Mouse (Mus musculus): ENCODE results near the gene Bap1. TPM values are rescaled to one million over a fixed set of nuclear protein-coding genes. Genes with fewer than 3 reads are reported as not detected.

Gene Bap1
- polyA plus RNA-seq, 1 experiment from 2014 or later = 125 TPM

GRCm38 (mm10) chr14:31248396-31248795 lies 2.9 kb upstream of the Bap1 start:
- ATAC-seq = no peak
- H3K9me3 ChIP-seq (replicated peaks; ENCODE audit: control insufficient read depth, low read length, poor library complexity, severe bottlenecking) = no peaks in the 10 kb centered on the region
- no peak overlapping the region for H3K4me3 ChIP-seq (ENCODE audit: low read depth, low read length)
- H3K27ac ChIP-seq (ENCODE audit: low read length) = no peak overlapping the region
- 0 out of 2 replicates have a peak, but pooled peaks cover 2% of the 10 kb centered on the region for H3K36me3 ChIP-seq (ENCODE audit: control insufficient read depth, insufficient read depth, low read length)
- H3K27me3 ChIP-seq (ENCODE audit: control insufficient read depth, insufficient read depth, low read depth, low read length) = no peaks in the 10 kb centered on the region
- peaks cover 19% of the 10 kb centered on the region for H3K4me1 ChIP-seq (ENCODE audit: control insufficient read depth, insufficient read depth, low read length)
- no peak overlapping the region for H3K9ac ChIP-seq (ENCODE audit: low read depth, low read length)
- 90% methylated on average over 6 of the region's 6 CpGs for WGBS
- no peak overlapping the region for H3K4me2 ChIP-seq (ENCODE audit: low read length)

- 20% methylated on average over 38 of the region's 38 CpGs for WGBS
- peak; percentile 88 for ATAC-seq
- peaks cover 14% of the 10 kb centered on the region for H3K36me3 ChIP-seq (ENCODE audit: control insufficient read depth, insufficient read depth, low read length)
Measured at GRCm38 (mm10) chr14:31250222-31251083, 797 bp upstream of the Bap1 start.

GRCm38 (mm10) chr14:31251626-31252025 lies 376 bp downstream of the Bap1 start:
- peak overlapping the region; percentile 69 for H3K4me2 ChIP-seq (ENCODE audit: low read length)
- WGBS = 2% methylated on average over 18 of the region's 18 CpGs
- peak overlapping the region; percentile 72 for H3K27ac ChIP-seq (ENCODE audit: low read length)
- no peaks in the 10 kb centered on the region for H3K27me3 ChIP-seq (ENCODE audit: control insufficient read depth, insufficient read depth, low read depth, low read length)
- no peaks in the 10 kb centered on the region for H3K9me3 ChIP-seq (replicated peaks; ENCODE audit: control insufficient read depth, low read length, poor library complexity, severe bottlenecking)
- H3K9ac ChIP-seq (ENCODE audit: low read depth, low read length) = peak overlapping the region; percentile 97
- peaks cover 19% of the 10 kb centered on the region for H3K4me1 ChIP-seq (ENCODE audit: control insufficient read depth, insufficient read depth, low read length)
- H3K36me3 ChIP-seq (ENCODE audit: control insufficient read depth, insufficient read depth, low read length) = peaks cover 23% of the 10 kb centered on the region
- peak overlapping the region; percentile 90 for H3K4me3 ChIP-seq (ENCODE audit: low read depth, low read length)
- no peak for ATAC-seq

More at GRCm38 (mm10) chr14:31250222-31251083, 797 bp upstream of the Bap1 start:
- Histone ChIP-seq H3K9me3 (replicated peaks; ENCODE audit: control insufficient read depth, low read length, poor library complexity, severe bottlenecking) (no peaks in the 10 kb centered on the region), H3K4me3 (ENCODE audit: low read depth, low read length) (peak overlapping the region; percentile 90), H3K27me3 (ENCODE audit: control insufficient read depth, insufficient read depth, low read depth, low read length) (no peaks in the 10 kb centered on the region), H3K4me1 (ENCODE audit: control insufficient read depth, insufficient read depth, low read length) (peaks cover 19% of the 10 kb centered on the region), H3K4me2 (ENCODE audit: low read length) (peak overlapping the region; percentile 58), H3K27ac (ENCODE audit: low read length) (peak overlapping the region; percentile 95), H3K9ac (ENCODE audit: low read depth, low read length) (peak overlapping the region; percentile 97)

- no peak for ATAC-seq
- Histone ChIP-seq H3K27me3 (ENCODE audit: control insufficient read depth, insufficient read depth, low read depth, low read length) (no peaks in the 10 kb centered on the region), H3K36me3 (ENCODE audit: control insufficient read depth, insufficient read depth, low read length) (peaks cover 24% of the 10 kb centered on the region), H3K4me3 (ENCODE audit: low read depth, low read length) (peak overlapping the region; percentile 90), H3K4me1 (ENCODE audit: control insufficient read depth, insufficient read depth, low read length) (peaks cover 19% of the 10 kb centered on the region), H3K27ac (ENCODE audit: low read length) (no peak overlapping the region), H3K9me3 (replicated peaks; ENCODE audit: control insufficient read depth, low read length, poor library complexity, severe bottlenecking) (no peaks in the 10 kb centered on the region), H3K9ac (ENCODE audit: low read depth, low read length) (peak overlapping the region; percentile 97), H3K4me2 (ENCODE audit: low read length) (peak overlapping the region; percentile 69)
- 90% methylated on average over 5 of the region's 5 CpGs for WGBS
Measured at GRCm38 (mm10) chr14:31252091-31252490, 841 bp downstream of the Bap1 start.

GRCm38 (mm10) chr14:31258476-31259050 lies 7.3 kb downstream of the Bap1 start:
- no peak overlapping the region for H3K4me3 ChIP-seq (ENCODE audit: low read depth, low read length)
- H3K27ac ChIP-seq (ENCODE audit: low read length) = no peak overlapping the region
- WGBS = 93% methylated on average over 14 of the region's 14 CpGs
- no peak for ATAC-seq
- H3K9me3 ChIP-seq (replicated peaks; ENCODE audit: control insufficient read depth, low read length, poor library complexity, severe bottlenecking) = no peaks in the 10 kb centered on the region
- peaks cover 60% of the 10 kb centered on the region for H3K36me3 ChIP-seq (ENCODE audit: control insufficient read depth, insufficient read depth, low read length)
- H3K4me1 ChIP-seq (ENCODE audit: control insufficient read depth, insufficient read depth, low read length) = no peaks in the 10 kb centered on the region
- H3K27me3 ChIP-seq (ENCODE audit: control insufficient read depth, insufficient read depth, low read depth, low read length) = no peaks in the 10 kb centered on the region
- no peak overlapping the region for H3K4me2 ChIP-seq (ENCODE audit: low read length)
- H3K9ac ChIP-seq (ENCODE audit: low read depth, low read length) = no peak overlapping the region

GRCm38 (mm10) chr14:31260374-31260773 lies 9.1 kb downstream of the Bap1 start:
- no peak for ATAC-seq
- Histone ChIP-seq H3K9ac (ENCODE audit: low read depth, low read length) (no peak overlapping the region), H3K4me2 (ENCODE audit: low read length) (no peak overlapping the region), H3K4me3 (ENCODE audit: low read depth, low read length) (no peak overlapping the region), H3K36me3 (ENCODE audit: control insufficient read depth, insufficient read depth, low read length) (peaks cover 49% of the 10 kb centered on the region), H3K9me3 (replicated peaks; ENCODE audit: control insufficient read depth, low read length, poor library complexity, severe bottlenecking) (no peaks in the 10 kb centered on the region), H3K4me1 (ENCODE audit: control insufficient read depth, insufficient read depth, low read length) (no peaks in the 10 kb centered on the region), H3K27ac (ENCODE audit: low read length) (no peak overlapping the region), H3K27me3 (ENCODE audit: control insufficient read depth, insufficient read depth, low read depth, low read length) (no peaks in the 10 kb centered on the region)
- 96% methylated on average over 4 of the region's 4 CpGs for WGBS

- H3K27me3 ChIP-seq (ENCODE audit: control insufficient read depth, insufficient read depth, low read depth, low read length) = no peaks in the 10 kb centered on the region
- H3K36me3 ChIP-seq (ENCODE audit: control insufficient read depth, insufficient read depth, low read length) = peaks cover 46% of the 10 kb centered on the region
- no peak for ATAC-seq
- WGBS = 97% methylated on average over 9 of the region's 9 CpGs
- no peak overlapping the region for H3K27ac ChIP-seq (ENCODE audit: low read length)
- no peaks in the 10 kb centered on the region for H3K4me1 ChIP-seq (ENCODE audit: control insufficient read depth, insufficient read depth, low read length)
- no peak overlapping the region for H3K9ac ChIP-seq (ENCODE audit: low read depth, low read length)
- no peak overlapping the region for H3K4me3 ChIP-seq (ENCODE audit: low read depth, low read length)
- no peaks in the 10 kb centered on the region for H3K9me3 ChIP-seq (replicated peaks; ENCODE audit: control insufficient read depth, low read length, poor library complexity, severe bottlenecking)
- H3K4me2 ChIP-seq (ENCODE audit: low read length) = no peak overlapping the region
Measured at GRCm38 (mm10) chr14:31260932-31261331, 9.7 kb downstream of the Bap1 start.

GRCm38 (mm10) chr14:31267649-31268048 lies 16.4 kb downstream of the Bap1 start:
- Histone ChIP-seq H3K4me2 (ENCODE audit: low read length) (no peak overlapping the region), H3K27me3 (ENCODE audit: control insufficient read depth, insufficient read depth, low read depth, low read length) (no peaks in the 10 kb centered on the region), H3K4me1 (ENCODE audit: control insufficient read depth, insufficient read depth, low read length) (peaks cover 25% of the 10 kb centered on the region), H3K27ac (ENCODE audit: low read length) (peak overlapping the region; percentile 85), H3K9ac (ENCODE audit: low read depth, low read length) (no peak overlapping the region), H3K4me3 (ENCODE audit: low read depth, low read length) (no peak overlapping the region), H3K36me3 (ENCODE audit: control insufficient read depth, insufficient read depth, low read length) (peaks cover 3% of the 10 kb centered on the region; the same call in 1 of the 2 replicates), H3K9me3 (replicated peaks; ENCODE audit: control insufficient read depth, low read length, poor library complexity, severe bottlenecking) (no peaks in the 10 kb centered on the region)
- 86% methylated on average over 11 of the region's 11 CpGs for WGBS
- no peak for ATAC-seq
